ENCODE assay signal across 19 mouse cellular contexts in the genomic region with DNA sequence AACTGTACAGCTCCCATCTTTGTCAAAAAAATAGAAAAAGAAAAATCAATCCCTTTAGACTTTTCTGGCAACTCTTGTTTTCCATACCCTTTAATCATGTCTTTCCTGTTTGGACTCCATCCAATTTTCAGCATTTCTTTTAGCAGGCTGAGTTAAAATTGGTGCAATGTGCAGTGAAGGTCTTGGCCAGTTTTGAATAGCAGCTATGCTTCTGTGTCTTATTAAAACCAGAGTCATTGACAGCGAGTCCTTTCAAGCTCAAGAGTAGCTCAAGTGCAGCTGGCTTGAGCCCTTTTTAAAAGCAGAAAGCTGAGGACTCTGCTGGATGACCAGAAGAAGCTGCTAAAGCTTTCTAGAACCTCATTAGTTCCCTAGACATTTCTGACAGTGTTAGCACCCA.
DNase-seq lines count a peak whose midpoint lies in the region; ATAC-seq and TF ChIP-seq lines count a peak whose summit lies in the region.
"Had no signal": no experiment of that assay in that cellular context is flagged by ENCODE, and none has a peak within 500 bp of the region (broad histone marks: within the 10 kb centered on the region; RNA-seq: fewer than 3 reads in every experiment).

No protein-coding gene starts in this region.

- DNase-seq in forebrain, embryonic 14.5 days (ENCODE audit: low spot score), result peak; percentile 29
- DNase-seq in forebrain, postnatal 0 days, result no peak
- no peak for DNase-seq in heart, postnatal 4 days
- peak; percentile 7 for DNase-seq in limb, embryonic 14.5 days (ENCODE audit: low spot score)
- DNase-seq in limb, embryonic 10.5 days (ENCODE audit: low spot score), result no peak
- peak; percentile 80 for DNase-seq in embryonic facial prominence, embryonic 14.5 days (ENCODE audit: low spot score)
- no peak for DNase-seq in gastrocnemius, adult 2 months
- DNase-seq: adrenal gland, postnatal 10 days; cerebellum, adult 2 months; cerebellum, postnatal 10 days; gastrocnemius, postnatal 36 days; kidney, adult 8-10 months had no signal

- 0 out of 2 replicates have a peak, but pooled peaks cover 4% of the 10 kb centered on the region for H3K4me1 ChIP-seq in forebrain, embryonic 14.5 days (ENCODE audit: control insufficient read depth, insufficient read depth, low read length)
- no peaks in the 10 kb centered on the region for H3K4me1 ChIP-seq in forebrain, postnatal 0 days (ENCODE audit: insufficient read depth)
- peaks cover 10% of the 10 kb centered on the region for H3K4me1 ChIP-seq in heart, embryonic 13.5 days
- H3K4me1 ChIP-seq in limb, embryonic 14.5 days (ENCODE audit: control insufficient read depth, insufficient read depth, low read length), result 0 out of 2 replicates have a peak, but pooled peaks cover 4% of the 10 kb centered on the region
- H3K4me1 ChIP-seq in limb, embryonic 10.5 days, result no peaks in the 10 kb centered on the region
- H3K4me1 ChIP-seq in embryonic facial prominence, embryonic 14.5 days (ENCODE audit: control insufficient read depth, insufficient read depth, low read length), result peaks cover 4% of the 10 kb centered on the region; the same call in 1 of the 2 replicates
- H3K4me1 ChIP-seq: forebrain, embryonic 10.5 days; hindbrain, embryonic 15.5 days had no signal

- no peak overlapping the region for H3K4me3 ChIP-seq in forebrain, embryonic 14.5 days (ENCODE audit: low read depth, low read length)
- no peak overlapping the region for H3K4me3 ChIP-seq in forebrain, postnatal 0 days (ENCODE audit: low read depth, low read length)
- no peak overlapping the region for H3K4me3 ChIP-seq in heart, embryonic 13.5 days
- H3K4me3 ChIP-seq in limb, embryonic 14.5 days (replicated peaks; ENCODE audit: low read length), result no peak overlapping the region
- no peak overlapping the region for H3K4me3 ChIP-seq in limb, embryonic 10.5 days
- H3K4me3 ChIP-seq in embryonic facial prominence, embryonic 14.5 days (ENCODE audit: low read depth, low read length), result no peak overlapping the region
- H3K4me3 ChIP-seq in gastrocnemius, adult 2 months, result no peak overlapping the region
- H3K4me3 ChIP-seq: embryonic facial prominence, embryonic 12.5 days; erythroblast, embryonic 14.5 days; forebrain, embryonic 10.5 days; hindbrain, embryonic 15.5 days had no signal

- H3K4me2 ChIP-seq in forebrain, embryonic 14.5 days (ENCODE audit: low read length), result no peak overlapping the region
- H3K4me2 ChIP-seq in forebrain, postnatal 0 days (ENCODE audit: low read depth), result no peak overlapping the region
- H3K4me2 ChIP-seq in heart, embryonic 13.5 days, result peak overlapping the region; percentile 12; the same call in 1 of the 2 replicates
- no peak overlapping the region for H3K4me2 ChIP-seq in limb, embryonic 14.5 days (replicated peaks; ENCODE audit: low read depth, low read length, severe bottlenecking)
- no peak overlapping the region for H3K4me2 ChIP-seq in embryonic facial prominence, embryonic 14.5 days (ENCODE audit: low read depth, low read length)
- H3K4me2 ChIP-seq: embryonic facial prominence, embryonic 12.5 days; hindbrain, embryonic 15.5 days had no signal

- no peak overlapping the region for H3K9ac ChIP-seq in forebrain, embryonic 14.5 days (ENCODE audit: low read length)
- no peak overlapping the region for H3K9ac ChIP-seq in forebrain, postnatal 0 days
- no peak overlapping the region for H3K9ac ChIP-seq in heart, embryonic 13.5 days
- no peak overlapping the region for H3K9ac ChIP-seq in limb, embryonic 14.5 days (ENCODE audit: low read depth, low read length, severe bottlenecking)
- H3K9ac ChIP-seq in embryonic facial prominence, embryonic 14.5 days (ENCODE audit: low read depth, low read length), result no peak overlapping the region
- H3K9ac ChIP-seq: embryonic facial prominence, embryonic 12.5 days; hindbrain, embryonic 15.5 days had no signal

- WGBS in forebrain, embryonic 14.5 days, result 38% methylated on average over 1 of the region's 1 CpGs
- WGBS in forebrain, postnatal 0 days, result 35% methylated on average over 1 of the region's 1 CpGs
- WGBS in heart, embryonic 13.5 days, result 28% methylated on average over 1 of the region's 1 CpGs
- WGBS in limb, embryonic 14.5 days, result 31% methylated on average over 1 of the region's 1 CpGs
- WGBS in limb, embryonic 10.5 days, result 70% methylated on average over 1 of the region's 1 CpGs
- 30% methylated on average over 1 of the region's 1 CpGs for WGBS in embryonic facial prominence, embryonic 14.5 days

- ATAC-seq in forebrain, embryonic 14.5 days, result no peak
- no peak for ATAC-seq in forebrain, postnatal 0 days
- ATAC-seq in heart, embryonic 13.5 days (ENCODE audit: extremely low read depth, insufficient number of reproducible peaks, low FRiP score, low TSS enrichment), result no peak
- no peak for ATAC-seq in limb, embryonic 14.5 days (ENCODE audit: low FRiP score, low read depth)
- no peak for ATAC-seq in embryonic facial prominence, embryonic 14.5 days (ENCODE audit: low read depth)
- ATAC-seq: inflammation-experienced regulatory T-cells, adult 6 months; intestine, postnatal 0 days had no signal

- H3K9me3 ChIP-seq in forebrain, embryonic 14.5 days (replicated peaks; ENCODE audit: control insufficient read depth, low read length), result no peaks in the 10 kb centered on the region
- no peaks in the 10 kb centered on the region for H3K9me3 ChIP-seq in forebrain, postnatal 0 days (ENCODE audit: low read length)
- no peaks in the 10 kb centered on the region for H3K9me3 ChIP-seq in heart, embryonic 13.5 days
- H3K9me3 ChIP-seq in limb, embryonic 14.5 days (ENCODE audit: control insufficient read depth, low read length), result no peaks in the 10 kb centered on the region
- no peaks in the 10 kb centered on the region for H3K9me3 ChIP-seq in limb, embryonic 10.5 days (replicated peaks)
- no peaks in the 10 kb centered on the region for H3K9me3 ChIP-seq in embryonic facial prominence, embryonic 14.5 days (ENCODE audit: control insufficient read depth, low read length)
- H3K9me3 ChIP-seq: embryonic facial prominence, embryonic 12.5 days; forebrain, embryonic 10.5 days; hindbrain, embryonic 15.5 days had no signal

- no peaks in the 10 kb centered on the region for H3K27me3 ChIP-seq in forebrain, embryonic 14.5 days (replicated peaks; ENCODE audit: control insufficient read depth, insufficient read depth, low read length)
- no peaks in the 10 kb centered on the region for H3K27me3 ChIP-seq in forebrain, postnatal 0 days (ENCODE audit: insufficient read depth, low read length)
- no peaks in the 10 kb centered on the region for H3K27me3 ChIP-seq in heart, embryonic 13.5 days (replicated peaks)
- no peaks in the 10 kb centered on the region for H3K27me3 ChIP-seq in limb, embryonic 14.5 days (ENCODE audit: control insufficient read depth, insufficient read depth, low read length)
- no peaks in the 10 kb centered on the region for H3K27me3 ChIP-seq in limb, embryonic 10.5 days (ENCODE audit: low read depth, poor library complexity, severe bottlenecking)
- H3K27me3 ChIP-seq in embryonic facial prominence, embryonic 14.5 days (replicated peaks; ENCODE audit: control insufficient read depth, insufficient read depth, low read length), result no peaks in the 10 kb centered on the region
- H3K27me3 ChIP-seq: embryonic facial prominence, embryonic 12.5 days; hindbrain, embryonic 15.5 days had no signal

- no peak overlapping the region for H3K27ac ChIP-seq in forebrain, embryonic 14.5 days (ENCODE audit: low read depth, low read length)
- H3K27ac ChIP-seq in forebrain, postnatal 0 days (ENCODE audit: low read depth, low read length), result no peak overlapping the region
- H3K27ac ChIP-seq in heart, embryonic 13.5 days (replicated peaks), result peak overlapping the region; percentile 65
- H3K27ac ChIP-seq in limb, embryonic 14.5 days (replicated peaks; ENCODE audit: low read depth, low read length), result no peak overlapping the region
- H3K27ac ChIP-seq in limb, embryonic 10.5 days, result no peak overlapping the region
- H3K27ac ChIP-seq in embryonic facial prominence, embryonic 14.5 days (replicated peaks; ENCODE audit: low read depth, low read length), result 0 out of 2 replicates have a peak overlapping the region, but pooled peaks have one; percentile 11
- no peak overlapping the region for H3K27ac ChIP-seq in gastrocnemius, adult 2 months
- H3K27ac ChIP-seq: embryonic facial prominence, embryonic 12.5 days; forebrain, embryonic 10.5 days; hindbrain, embryonic 15.5 days had no signal

- no peak for TF ChIP-seq POLR2A in limb, embryonic 14.5 days (IDR thresholded peaks at IDR 0.05; ENCODE audit: borderline replicate concordance, extremely low read depth, insufficient read depth, insufficient read length)

- H3K36me3 ChIP-seq in forebrain, embryonic 14.5 days (ENCODE audit: control insufficient read depth, insufficient read depth, low read length), result no peaks in the 10 kb centered on the region
- no peaks in the 10 kb centered on the region for H3K36me3 ChIP-seq in forebrain, postnatal 0 days (ENCODE audit: insufficient read depth)
- no peaks in the 10 kb centered on the region for H3K36me3 ChIP-seq in heart, embryonic 13.5 days
- no peaks in the 10 kb centered on the region for H3K36me3 ChIP-seq in limb, embryonic 14.5 days (ENCODE audit: control insufficient read depth, insufficient read depth, low read length)
- H3K36me3 ChIP-seq in limb, embryonic 10.5 days, result no peaks in the 10 kb centered on the region
- H3K36me3 ChIP-seq in embryonic facial prominence, embryonic 14.5 days (ENCODE audit: control insufficient read depth, insufficient read depth, low read length), result no peaks in the 10 kb centered on the region
- H3K36me3 ChIP-seq: embryonic facial prominence, embryonic 12.5 days; forebrain, embryonic 10.5 days; hindbrain, embryonic 15.5 days had no signal

- intact Hi-C loops in gastrocnemius, adult 2 months (cut with DNase I), result no loop called here

- no peak for TF ChIP-seq CTCF in forebrain, postnatal 0 days (IDR thresholded peaks at IDR 0.05; ENCODE audit: low read depth)
- no peak for TF ChIP-seq CTCF in gastrocnemius, adult 2 months (IDR thresholded peaks at IDR 0.05)

Comparison
In these comparisons a context has a peak if more than half of its experiments do, and no peak if none do; other contexts are left out.
1. DNase-seq: peak in forebrain, embryonic 14.5 days (single experiment), limb, embryonic 14.5 days (single experiment) and embryonic facial prominence, embryonic 14.5 days (single experiment); none in forebrain, postnatal 0 days (single experiment), heart, postnatal 4 days (single experiment), limb, embryonic 10.5 days (single experiment) and gastrocnemius, adult 2 months (single experiment).
2. H3K27ac ChIP-seq: peak in heart, embryonic 13.5 days (single experiment) and embryonic facial prominence, embryonic 14.5 days (single experiment); none in forebrain, embryonic 14.5 days (single experiment), forebrain, postnatal 0 days (single experiment), limb, embryonic 14.5 days (single experiment), limb, embryonic 10.5 days (single experiment) and gastrocnemius, adult 2 months (single experiment).